In the genomic region with DNA sequence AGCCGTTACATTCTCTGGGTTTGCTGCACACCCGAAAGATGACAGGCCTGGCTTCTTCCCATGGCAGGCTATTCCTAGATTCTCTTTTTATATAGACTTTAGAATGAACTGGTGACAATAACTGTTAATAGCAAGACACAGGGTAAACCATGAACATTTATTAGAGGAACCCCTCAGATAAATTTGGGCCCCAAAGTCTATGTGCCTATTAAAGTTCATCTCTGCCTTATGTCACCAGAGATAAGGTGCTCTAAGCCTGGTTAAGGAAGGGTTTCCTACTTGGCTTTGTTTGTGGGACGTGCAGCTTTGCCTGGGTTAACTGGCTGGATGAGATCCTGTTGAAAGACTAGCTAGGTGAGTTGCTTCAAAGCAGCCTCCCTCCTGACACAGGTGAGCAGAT, we compare ENCODE assay signal across 13 mouse cellular contexts.
DNase-seq lines count a peak whose midpoint lies in the region; ATAC-seq lines count a peak whose summit lies in the region.
"Had no signal": no experiment of that assay in that cellular context is flagged by ENCODE, and none has a peak within 500 bp of the region (broad histone marks: within the 10 kb centered on the region; RNA-seq: fewer than 3 reads in every experiment).

No protein-coding gene starts in this region.

- no peaks in the 10 kb centered on the region for H3K27me3 ChIP-seq in limb, embryonic 13.5 days
- H3K27me3 ChIP-seq in limb, embryonic 10.5 days (ENCODE audit: low read depth, poor library complexity, severe bottlenecking) = no peaks in the 10 kb centered on the region
- no peaks in the 10 kb centered on the region for H3K27me3 ChIP-seq in embryonic facial prominence, embryonic 11.5 days (ENCODE audit: control insufficient read depth, insufficient read depth, low read length)
- no peaks in the 10 kb centered on the region for H3K27me3 ChIP-seq in intestine, embryonic 16.5 days (replicated peaks; ENCODE audit: control insufficient read depth, insufficient read depth, low read length)
- H3K27me3 ChIP-seq in neural tube, embryonic 15.5 days (replicated peaks) = no peaks in the 10 kb centered on the region
- H3K27me3 ChIP-seq: forebrain, embryonic 12.5 days; hindbrain, embryonic 12.5 days had no signal

- no peak overlapping the region for H3K9ac ChIP-seq in limb, embryonic 13.5 days
- H3K9ac ChIP-seq in embryonic facial prominence, embryonic 11.5 days (replicated peaks; ENCODE audit: low read length) = no peak overlapping the region
- no peak overlapping the region for H3K9ac ChIP-seq in intestine, embryonic 16.5 days (ENCODE audit: low read depth, low read length)
- H3K9ac ChIP-seq in neural tube, embryonic 15.5 days (replicated peaks) = no peak overlapping the region
- H3K9ac ChIP-seq: forebrain, embryonic 12.5 days; hindbrain, embryonic 12.5 days had no signal

- H3K4me1 ChIP-seq in limb, embryonic 13.5 days = peaks cover 38% of the 10 kb centered on the region
- H3K4me1 ChIP-seq in limb, embryonic 10.5 days = peaks cover 24% of the 10 kb centered on the region
- peaks cover 3% of the 10 kb centered on the region; the same call in 1 of the 2 replicates for H3K4me1 ChIP-seq in embryonic facial prominence, embryonic 11.5 days (ENCODE audit: control insufficient read depth, insufficient read depth, low read length)
- H3K4me1 ChIP-seq in intestine, embryonic 16.5 days (ENCODE audit: control insufficient read depth, insufficient read depth, low read length) = peaks cover 62% of the 10 kb centered on the region
- H3K4me1 ChIP-seq in neural tube, embryonic 15.5 days = peaks cover 25% of the 10 kb centered on the region

- DNase-seq in limb, embryonic 10.5 days (ENCODE audit: low spot score) = no peak
- DNase-seq in embryonic facial prominence, embryonic 11.5 days (ENCODE audit: low spot score) = no peak
- DNase-seq in embryo, embryonic 10.5 days (ENCODE audit: low spot score) = no peak
- no peak for DNase-seq in frontal cortex, postnatal 14 days (ENCODE audit: low spot score in 2 of 2)
- DNase-seq: cerebellum, postnatal 36 days; gastrocnemius, postnatal 25 days; retina, postnatal 1 day had no signal

- peaks cover 29% of the 10 kb centered on the region for H3K36me3 ChIP-seq in limb, embryonic 13.5 days
- H3K36me3 ChIP-seq in limb, embryonic 10.5 days = peaks cover 19% of the 10 kb centered on the region
- H3K36me3 ChIP-seq in embryonic facial prominence, embryonic 11.5 days (replicated peaks; ENCODE audit: control insufficient read depth, insufficient read depth, low read depth, low read length) = no peaks in the 10 kb centered on the region; the same call in 1 of the 2 replicates
- H3K36me3 ChIP-seq in intestine, embryonic 16.5 days (ENCODE audit: control insufficient read depth, insufficient read depth, low read length) = no peaks in the 10 kb centered on the region
- peaks cover 20% of the 10 kb centered on the region for H3K36me3 ChIP-seq in neural tube, embryonic 15.5 days

- ATAC-seq in limb, embryonic 13.5 days (ENCODE audit: low FRiP score, low read depth) = no peak
- ATAC-seq in embryonic facial prominence, embryonic 11.5 days (replicated peaks; ENCODE audit: insufficient number of reproducible peaks, low FRiP score, low TSS enrichment, low read depth) = no peak
- ATAC-seq in intestine, embryonic 16.5 days = no peak
- ATAC-seq in neural tube, embryonic 15.5 days (ENCODE audit: low FRiP score) = no peak
- ATAC-seq: activated CD4-positive, CD25-positive, alpha-beta regulatory T cell, adult 4 months had no signal

- no peak overlapping the region for H3K4me3 ChIP-seq in limb, embryonic 13.5 days
- no peak overlapping the region for H3K4me3 ChIP-seq in limb, embryonic 10.5 days
- H3K4me3 ChIP-seq in embryonic facial prominence, embryonic 11.5 days (ENCODE audit: low read depth, low read length) = no peak overlapping the region
- no peak overlapping the region for H3K4me3 ChIP-seq in intestine, embryonic 16.5 days (ENCODE audit: low read length)
- no peak overlapping the region for H3K4me3 ChIP-seq in neural tube, embryonic 15.5 days (replicated peaks)
- H3K4me3 ChIP-seq: forebrain, embryonic 12.5 days; hindbrain, embryonic 12.5 days had no signal

- H3K27ac ChIP-seq in limb, embryonic 13.5 days = peak overlapping the region; percentile 74; the same call in 1 of the 2 replicates
- no peak overlapping the region for H3K27ac ChIP-seq in limb, embryonic 10.5 days
- H3K27ac ChIP-seq in embryonic facial prominence, embryonic 11.5 days (replicated peaks; ENCODE audit: low read depth, low read length) = 0 out of 2 replicates have a peak overlapping the region, but pooled peaks have one; percentile 0
- peak overlapping the region; percentile 75; the same call in 1 of the 2 replicates for H3K27ac ChIP-seq in intestine, embryonic 16.5 days (ENCODE audit: low read length)
- H3K27ac ChIP-seq in neural tube, embryonic 15.5 days (replicated peaks) = 0 out of 2 replicates have a peak overlapping the region, but pooled peaks have one; percentile 43
- H3K27ac ChIP-seq: forebrain, embryonic 12.5 days; hindbrain, embryonic 12.5 days had no signal

- 77% methylated on average over 3 of the region's 3 CpGs for WGBS in limb, embryonic 13.5 days
- 68% methylated on average over 3 of the region's 3 CpGs for WGBS in limb, embryonic 10.5 days
- WGBS in embryonic facial prominence, embryonic 11.5 days = 76% methylated on average over 3 of the region's 3 CpGs
- WGBS in intestine, embryonic 16.5 days = 48% methylated on average over 3 of the region's 3 CpGs
- 52% methylated on average over 3 of the region's 3 CpGs for WGBS in neural tube, embryonic 15.5 days

- no peaks in the 10 kb centered on the region for H3K9me3 ChIP-seq in limb, embryonic 13.5 days
- H3K9me3 ChIP-seq in limb, embryonic 10.5 days (replicated peaks) = no peaks in the 10 kb centered on the region
- no peaks in the 10 kb centered on the region for H3K9me3 ChIP-seq in embryonic facial prominence, embryonic 11.5 days (replicated peaks; ENCODE audit: control insufficient read depth, low read length)
- no peaks in the 10 kb centered on the region for H3K9me3 ChIP-seq in intestine, embryonic 16.5 days (ENCODE audit: control insufficient read depth, low read length)
- no peaks in the 10 kb centered on the region for H3K9me3 ChIP-seq in neural tube, embryonic 15.5 days (replicated peaks)
- H3K9me3 ChIP-seq: forebrain, embryonic 12.5 days; hindbrain, embryonic 12.5 days had no signal

- no peak overlapping the region for H3K4me2 ChIP-seq in limb, embryonic 13.5 days (replicated peaks)
- H3K4me2 ChIP-seq in embryonic facial prominence, embryonic 11.5 days (ENCODE audit: low read depth, low read length) = no peak overlapping the region
- no peak overlapping the region for H3K4me2 ChIP-seq in intestine, embryonic 16.5 days (ENCODE audit: low read depth, low read length)
- no peak overlapping the region for H3K4me2 ChIP-seq in neural tube, embryonic 15.5 days
- H3K4me2 ChIP-seq: forebrain, embryonic 12.5 days; hindbrain, embryonic 12.5 days had no signal
